ENCODE assay signal across 8 mouse cellular contexts in the genomic region with DNA sequence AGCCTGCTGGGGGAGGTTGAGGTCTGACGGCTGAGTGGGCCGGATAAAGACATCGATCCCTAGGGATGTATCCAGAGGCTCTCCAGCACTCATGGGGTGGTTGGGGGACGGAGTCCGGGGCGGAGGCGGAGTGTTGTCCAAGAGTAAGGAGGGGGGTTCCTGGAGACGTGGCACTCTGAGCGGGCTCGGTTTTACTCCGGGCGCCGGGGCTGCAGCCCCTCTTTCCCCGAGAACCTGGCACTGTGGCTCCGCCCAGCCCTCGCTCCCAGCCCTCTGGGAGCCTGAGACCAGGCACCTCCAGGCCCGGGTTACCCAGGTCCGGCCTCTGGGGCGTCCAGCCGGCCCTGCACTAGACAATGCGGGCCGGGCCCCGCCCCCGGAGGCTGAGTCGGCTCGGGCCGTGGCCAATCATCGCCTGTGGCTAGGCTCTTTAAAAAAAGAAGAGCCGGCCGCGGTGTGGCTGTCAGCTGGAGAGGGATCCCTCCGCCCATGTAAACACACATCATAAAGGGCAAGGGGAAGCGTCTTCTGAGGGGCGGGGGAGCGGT. TPM values are rescaled to one million over a fixed set of nuclear protein-coding genes. Genes with fewer than 3 reads are reported as not detected.
A peak's percentile ranks its signal among the peaks of the same experiment; 100 is the strongest.
DNase-seq lines count a peak whose midpoint lies in the region; ATAC-seq lines count a peak whose summit lies in the region.

No protein-coding gene starts in this region.

- ATAC-seq in common myeloid progenitor, adult 5-6 weeks (replicated peaks; ENCODE audit: low read depth, poor library complexity, severe bottlenecking) = peak; percentile 84
- ATAC-seq in megakaryocyte progenitor cell, adult 5-6 weeks (replicated peaks; ENCODE audit: poor library complexity) = peak; percentile 84

- peak; percentile 99 for DNase-seq in ZHBTc4 (ENCODE audit: low read depth, low spot score)
- DNase-seq in gastrocnemius, adult 8-10 months (ENCODE audit: low spot score in 2 of 2) = peak; percentile 96
- peak; percentile 93 for DNase-seq in induced T-regulatory cell, adult 2 months (ENCODE audit: low read depth)
- peak; percentile 85 to 96 for DNase-seq in left cerebral cortex, adult 9 months (ENCODE audit: low spot score in 2 of 2)
- DNase-seq in right cerebral cortex, postnatal 14 days = peak; percentile 94
- peak; percentile 91 to 96 for DNase-seq in urinary bladder, postnatal 36 days (ENCODE audit: low spot score in 2 of 2)

RNA-seq across cellular contexts. Expression of gene Kdm5b, which starts 3.2 kb away (rescaled TPM):
- total RNA-seq in common myeloid progenitor, adult 5-6 weeks (2017) = 32.7 and 35.6 TPM in 2 replicates
- total RNA-seq in gastrocnemius, adult 8-10 months (2022) = 1 to 10 TPM; 8.4 to 9.8 (median 9.5) TPM
- total RNA-seq in megakaryocyte progenitor cell, adult 5-6 weeks (2015) = 16.3 and 24.2 TPM in 2 replicates
- 18.0 and 20.6 TPM in 2 replicates for total RNA-seq in megakaryocyte progenitor cell, adult 5-6 weeks (2017)

RNA-seq across cellular contexts. Expression of gene Mgat4e, which starts 7.3 kb away (rescaled TPM):
- total RNA-seq in common myeloid progenitor, adult 5-6 weeks (2017) = not detected in 2 replicates
- not detected for total RNA-seq in gastrocnemius, adult 8-10 months (2022)
- 0.10 TPM in 1 of 2 replicates, not detected in the other for total RNA-seq in megakaryocyte progenitor cell, adult 5-6 weeks (2015)
- not detected in 2 replicates for total RNA-seq in megakaryocyte progenitor cell, adult 5-6 weeks (2017)

Comparison
In these comparisons a context has a peak if more than half of its experiments do, and no peak if none do; other contexts are left out.
1. Peak in every context shown above with its lines: DNase-seq and ATAC-seq.